Mouse (Mus musculus) neural tube, embryonic 13.5 days (tissue): ENCODE measurements around the gene Smyd3. TPM values are rescaled to one million over a fixed set of nuclear protein-coding genes. Genes with fewer than 3 reads are reported as not detected.
"Not testable (repeated sequence)": the region's sequence is repeated elsewhere in the genome, so short reads cannot be mapped to it uniquely, and the experiment has no call there.

Experiments
- ATAC-seq: fragments of 200-750 bp; cut with Nextera tagmentation; 2 replicates; pipeline ENCODE4 v1.8.0; 2017; ENCODE audit warnings: low read depth, mild to moderate bottlenecking, moderate TSS enrichment, moderate library complexity
- H3K27ac ChIP-seq: fragments of 300-500 bp; sonication (generic); replicated peaks from 2 replicates; pipeline ENCODE4 v1.5.1; 2015; ENCODE audit warnings: moderate library complexity, mild to moderate bottlenecking, inconsistent platforms
- H3K27me3 ChIP-seq: fragments of 300-500 bp; sonication (generic); 2 replicates; pipeline ENCODE4 v1.6.1; 2015; ENCODE audit warnings: mild to moderate bottlenecking, inconsistent platforms
- H3K36me3 ChIP-seq: fragments of 300-500 bp; sonication (generic); 2 replicates; pipeline ENCODE4 v1.6.1; 2015; ENCODE audit warnings: mild to moderate bottlenecking, inconsistent platforms
- H3K4me1 ChIP-seq: fragments of 300-500 bp; sonication (generic); replicated peaks from 2 replicates; pipeline ENCODE4 v1.6.1; 2015; ENCODE audit warnings: inconsistent platforms
- H3K4me2 ChIP-seq: fragments of 300-500 bp; sonication (generic); 2 replicates; pipeline ENCODE4 v1.6.1; 2015; ENCODE audit warnings: inconsistent platforms, mild to moderate bottlenecking, moderate library complexity
- H3K4me3 ChIP-seq: fragments of 300-500 bp; sonication (generic); 2 replicates; pipeline ENCODE4 v1.5.1; 2015; ENCODE audit warnings: mild to moderate bottlenecking, inconsistent platforms
- H3K9ac ChIP-seq: fragments of 300-500 bp; sonication (generic); 2 replicates; pipeline ENCODE4 v1.6.1; 2015; ENCODE audit warnings: moderate library complexity, mild to moderate bottlenecking, inconsistent platforms
- H3K9me3 ChIP-seq: fragments of 300-500 bp; sonication (generic); 2 replicates; pipeline ENCODE4 v1.6.1; 2016; ENCODE audit warnings: inconsistent platforms
- WGBS: fragments of 180-500 bp; shearing (Covaris S2); methylation state at CpG from one replicate; pipeline ENCODE4 v1.1.7; 2015; 5-methylcytosine and 5-hydroxymethylcytosine counted together
- polyA plus RNA-seq: library from polyadenylated mRNA; unstranded; fragments of >200 nt; fragmentation: Nextera tagmentation; extraction: Ambion mirVana; gene quantifications from 2 replicates; pipeline ENCODE4 v1.2.1, GENCODE M21; 2015

Gene Smyd3
- polyA plus RNA-seq, 1 experiment from 2014 or later: 19.7 TPM

DNA sequence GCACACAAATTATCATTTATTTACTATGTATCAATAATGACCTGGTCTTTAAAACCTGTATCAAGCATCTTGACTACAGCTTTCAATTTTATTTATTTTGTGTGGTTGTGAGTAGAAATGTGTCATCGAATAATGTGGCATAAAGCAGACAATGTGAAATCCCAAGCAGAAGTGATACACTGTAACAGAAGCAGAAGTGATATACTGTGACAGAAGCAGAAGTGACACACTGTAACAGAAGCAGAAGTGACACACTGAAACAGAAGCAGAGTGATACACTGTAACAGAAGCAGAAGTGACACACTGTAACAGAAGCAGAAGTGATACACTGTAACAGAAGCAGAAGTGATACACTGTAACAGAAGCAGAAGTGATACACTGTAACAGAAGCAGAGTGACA is 355.1 kb downstream of the Smyd3 start:
- H3K36me3 ChIP-seq, ATAC-seq, H3K9me3 ChIP-seq, H3K9ac ChIP-seq, H3K27me3 ChIP-seq, H3K4me2 ChIP-seq, H3K4me3 ChIP-seq, H3K27ac ChIP-seq: not testable (repeated sequence)
- WGBS: 89% methylated on average over 1 of the region's 1 CpGs
- peaks cover 19% of the 10 kb centered on the region for H3K4me1 ChIP-seq

DNA sequence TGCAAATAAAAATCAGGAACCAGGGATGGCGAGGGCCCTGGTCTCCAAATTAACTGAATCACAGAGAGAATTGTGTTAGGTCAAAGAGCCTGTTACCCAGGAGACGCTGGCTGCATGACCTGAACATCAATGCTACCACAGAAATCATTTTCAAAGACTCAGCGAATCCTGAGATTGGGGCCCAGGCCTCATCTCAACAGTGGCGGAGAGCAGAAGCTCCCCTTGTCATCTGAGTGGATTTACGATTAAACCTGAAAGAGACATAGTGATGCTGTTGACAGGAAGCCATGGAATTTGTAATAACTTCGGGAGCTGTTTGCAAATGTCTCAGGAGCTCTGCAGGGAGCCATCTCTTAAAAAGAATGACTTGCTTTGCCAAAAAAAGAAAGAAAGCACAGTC is 355.9 kb downstream of the Smyd3 start:
- ATAC-seq: no peak
- peaks cover 19% of the 10 kb centered on the region for H3K4me1 ChIP-seq
- H3K27ac ChIP-seq: no peak overlapping the region
- H3K36me3 ChIP-seq: no peaks in the 10 kb centered on the region
- H3K4me2 ChIP-seq: no peak overlapping the region
- H3K4me3 ChIP-seq: no peak overlapping the region
- H3K27me3 ChIP-seq: no peaks in the 10 kb centered on the region
- H3K9me3 ChIP-seq: no peaks in the 10 kb centered on the region
- H3K9ac ChIP-seq: no peak overlapping the region
- WGBS: 13% methylated on average over 6 of the region's 6 CpGs

DNA sequence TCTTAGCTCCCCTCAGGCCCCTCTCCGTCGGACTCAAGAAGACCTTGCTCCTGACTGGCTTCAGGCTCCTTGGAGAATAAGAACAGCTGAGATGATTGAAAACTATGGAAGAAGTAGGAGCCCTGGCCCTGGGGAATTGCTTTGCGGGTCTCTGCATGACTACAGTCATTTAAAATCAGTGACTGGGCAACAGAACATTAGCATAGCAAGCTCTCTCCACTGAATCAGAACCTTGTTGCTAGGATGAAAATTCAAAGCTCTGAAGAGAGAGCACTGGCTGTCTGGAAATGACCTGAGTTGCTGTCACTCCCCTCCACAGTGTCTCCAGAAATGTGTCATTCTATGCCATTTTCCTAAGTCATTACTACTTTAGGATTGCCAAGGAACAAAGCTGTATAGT is 357.1 kb downstream of the Smyd3 start:
- H3K4me2 ChIP-seq: no peak overlapping the region
- WGBS: 29% methylated on average over 3 of the region's 3 CpGs
- H3K4me1 ChIP-seq: peaks cover 19% of the 10 kb centered on the region
- H3K9me3 ChIP-seq: no peaks in the 10 kb centered on the region
- no peak overlapping the region for H3K27ac ChIP-seq
- H3K4me3 ChIP-seq: no peak overlapping the region
- no peaks in the 10 kb centered on the region for H3K27me3 ChIP-seq
- no peaks in the 10 kb centered on the region for H3K36me3 ChIP-seq
- no peak overlapping the region for H3K9ac ChIP-seq
- no peak for ATAC-seq

DNA sequence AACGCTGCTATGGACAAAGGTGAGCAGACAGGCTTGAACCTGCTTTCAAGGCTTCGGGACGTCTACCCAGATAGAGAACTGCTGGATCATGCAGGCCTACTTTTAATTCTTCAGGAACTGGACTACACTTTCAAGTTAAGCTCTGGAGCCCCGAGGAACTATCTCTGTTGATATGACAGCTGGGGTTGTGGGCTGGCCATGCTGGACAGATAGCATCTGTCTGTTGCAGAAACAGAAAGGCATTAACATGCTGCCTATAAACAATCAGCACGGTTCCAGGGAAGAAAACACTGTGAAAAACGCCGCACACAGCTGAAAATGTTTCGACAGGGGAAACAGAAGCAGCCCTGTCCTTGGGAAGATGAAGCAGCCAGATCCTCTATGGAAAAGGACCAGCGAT is 365.5 kb downstream of the Smyd3 start:
- no peaks in the 10 kb centered on the region for H3K9me3 ChIP-seq
- no peak for ATAC-seq
- WGBS: 75% methylated on average over 9 of the region's 9 CpGs
- no peak overlapping the region for H3K4me2 ChIP-seq
- H3K27me3 ChIP-seq: no peaks in the 10 kb centered on the region
- H3K36me3 ChIP-seq: no peaks in the 10 kb centered on the region
- H3K27ac ChIP-seq: no peak overlapping the region
- H3K9ac ChIP-seq: no peak overlapping the region
- H3K4me3 ChIP-seq: no peak overlapping the region
- H3K4me1 ChIP-seq: 0 out of 2 replicates have a peak, but pooled peaks cover 2% of the 10 kb centered on the region

DNA sequence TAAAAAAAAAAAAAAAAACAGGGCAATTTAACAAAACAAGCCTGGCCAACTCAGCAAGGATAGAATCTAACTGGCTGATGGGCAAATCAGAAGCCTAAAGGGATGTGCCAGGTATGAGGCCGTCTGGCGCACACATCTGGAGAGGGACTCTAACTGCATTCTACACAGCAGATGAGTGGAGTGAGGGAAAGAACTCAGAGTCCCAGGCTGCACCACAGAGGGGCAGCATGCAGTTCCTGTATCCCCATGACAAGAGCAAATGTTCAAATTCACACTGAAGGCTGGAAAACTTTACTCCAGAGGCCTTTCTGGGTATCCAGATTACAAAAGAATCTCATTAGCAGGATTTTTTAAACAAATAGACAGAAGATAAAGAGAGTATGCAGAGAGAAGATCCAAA is 366.6 kb downstream of the Smyd3 start:
- Histone ChIP-seq H3K27ac (no peak overlapping the region), H3K9ac (no peak overlapping the region), H3K27me3 (no peaks in the 10 kb centered on the region), H3K4me2 (no peak overlapping the region), H3K4me1 (0 out of 2 replicates have a peak, but pooled peaks cover 2% of the 10 kb centered on the region), H3K4me3 (no peak overlapping the region), H3K36me3 (no peaks in the 10 kb centered on the region), H3K9me3 (no peaks in the 10 kb centered on the region)
- no peak for ATAC-seq
- 78% methylated on average over 2 of the region's 2 CpGs for WGBS

DNA sequence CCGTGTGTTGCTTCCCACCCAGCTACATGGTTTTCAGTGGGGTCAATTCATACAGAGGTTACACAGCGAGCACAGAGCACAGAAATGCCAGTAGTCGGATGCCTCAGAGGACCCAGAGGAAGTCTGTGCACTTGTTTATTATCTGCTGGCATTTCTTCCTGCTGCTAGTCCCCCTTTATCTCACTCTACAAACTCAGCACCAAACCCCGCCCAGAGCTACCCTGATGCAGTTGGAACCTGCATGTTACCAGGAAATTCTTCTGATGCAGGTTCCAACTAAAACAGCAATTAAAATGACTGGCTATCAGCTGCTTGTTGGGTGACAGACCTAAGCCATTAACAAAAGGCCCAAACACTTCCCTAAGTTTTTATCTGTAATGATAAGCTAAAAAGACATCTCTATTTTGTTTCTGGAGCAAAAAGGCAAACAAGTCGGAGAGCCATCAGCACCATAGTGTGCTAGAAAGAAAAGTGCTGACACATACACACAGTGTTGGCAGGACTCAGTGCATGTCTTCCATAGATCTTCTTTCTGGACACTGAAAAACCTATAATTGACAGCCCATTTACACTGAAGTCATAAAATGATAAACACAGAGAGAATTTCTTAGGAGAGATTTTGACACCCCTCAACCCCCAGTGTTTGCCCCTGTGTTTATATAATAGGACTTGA is 368.2 kb downstream of the Smyd3 start:
- no peaks in the 10 kb centered on the region for H3K36me3 ChIP-seq
- no peak overlapping the region for H3K4me3 ChIP-seq
- H3K27ac ChIP-seq: no peak overlapping the region
- peaks cover 6% of the 10 kb centered on the region; the same call in 1 of the 2 replicates for H3K4me1 ChIP-seq
- H3K9me3 ChIP-seq: no peaks in the 10 kb centered on the region
- no peaks in the 10 kb centered on the region for H3K27me3 ChIP-seq
- H3K4me2 ChIP-seq: no peak overlapping the region
- no peak for ATAC-seq
- no peak overlapping the region for H3K9ac ChIP-seq
- WGBS: 77% methylated on average over 5 of the region's 5 CpGs

DNA sequence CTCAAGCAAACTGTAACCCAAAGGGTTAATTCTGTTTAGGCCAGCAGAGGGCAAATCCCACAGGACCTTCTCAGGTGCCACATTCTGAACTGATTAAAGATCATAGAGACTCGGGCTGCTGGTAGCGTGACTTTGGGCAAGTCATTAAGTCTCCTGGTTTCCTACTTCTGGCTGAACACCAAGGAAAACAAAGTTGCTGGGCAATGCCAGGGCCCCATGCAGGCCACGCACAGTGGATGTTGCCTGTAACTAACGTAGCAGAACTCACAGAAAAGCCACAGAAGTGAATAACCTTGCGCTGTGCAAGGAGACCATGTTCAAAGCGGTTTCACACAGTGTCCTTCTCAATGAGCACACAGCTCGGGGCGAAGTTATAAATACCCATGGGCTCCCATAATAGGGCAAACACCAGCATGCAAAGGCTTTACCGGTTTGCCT is 371.1 kb downstream of the Smyd3 start:
- no peak for ATAC-seq
- Histone ChIP-seq H3K9me3 (no peaks in the 10 kb centered on the region), H3K4me3 (no peak overlapping the region), H3K4me1 (peaks cover 19% of the 10 kb centered on the region), H3K36me3 (no peaks in the 10 kb centered on the region), H3K4me2 (no peak overlapping the region), H3K9ac (no peak overlapping the region), H3K27ac (no peak overlapping the region), H3K27me3 (no peaks in the 10 kb centered on the region)
- WGBS: 57% methylated on average over 9 of the region's 9 CpGs

DNA sequence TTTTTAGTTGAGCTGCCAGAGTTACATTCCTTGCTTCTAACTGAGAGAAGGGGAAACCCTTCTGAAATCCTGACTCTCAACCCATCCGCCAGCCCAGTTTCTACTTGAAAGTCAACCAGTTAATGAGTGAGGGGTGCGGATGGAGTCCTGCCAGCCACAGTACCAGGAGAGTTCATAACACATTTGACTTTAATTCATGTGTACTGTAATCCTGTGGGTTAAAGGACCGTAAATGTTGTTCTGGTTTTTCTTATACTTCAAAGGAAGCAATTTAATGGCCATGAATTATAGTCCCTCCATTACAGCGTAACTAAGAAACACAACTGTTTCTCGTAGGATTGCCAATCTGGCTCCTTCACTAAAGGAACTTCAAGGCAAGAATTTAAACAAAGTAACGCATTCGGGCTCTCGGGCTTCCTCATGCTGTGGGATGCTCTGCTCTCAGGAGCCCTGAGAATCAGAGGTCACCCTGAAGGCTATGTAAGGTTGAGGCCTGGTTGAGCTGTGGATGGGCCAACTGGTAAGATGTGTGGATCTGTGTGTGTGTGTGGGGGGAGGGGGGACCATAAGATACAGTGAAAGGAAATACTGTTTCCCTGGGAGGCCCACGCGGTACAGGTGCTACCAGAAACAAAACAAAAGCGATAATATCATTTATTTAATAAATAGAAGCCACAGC is 374.5 kb downstream of the Smyd3 start:
- Histone ChIP-seq H3K4me3 (no peak overlapping the region), H3K9ac (no peak overlapping the region), H3K4me1 (peaks cover 16% of the 10 kb centered on the region), H3K36me3 (no peaks in the 10 kb centered on the region), H3K9me3 (no peaks in the 10 kb centered on the region), H3K4me2 (no peak overlapping the region), H3K27me3 (peaks cover 11% of the 10 kb centered on the region), H3K27ac (no peak overlapping the region)
- ATAC-seq: peak; percentile 68
- 46% methylated on average over 11 of the region's 11 CpGs for WGBS

DNA sequence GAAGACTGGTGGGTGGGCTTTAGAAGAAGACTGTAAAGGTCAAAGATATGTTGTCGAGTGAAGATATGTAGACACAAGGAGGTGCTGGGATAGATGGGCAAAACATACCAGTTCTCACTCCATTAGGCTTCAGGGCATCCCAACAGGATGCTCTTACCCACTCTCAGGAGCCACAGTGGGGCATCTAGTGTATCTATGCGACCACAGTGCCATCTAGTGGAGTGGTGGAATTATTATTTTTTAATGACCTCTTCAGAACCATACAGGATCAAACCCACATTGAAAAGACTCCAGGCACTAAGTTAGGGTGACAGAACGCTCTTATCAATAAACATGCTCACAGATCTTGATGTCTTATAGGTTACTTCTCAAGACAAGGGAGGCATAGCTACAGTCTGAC is 375.7 kb downstream of the Smyd3 start:
- no peak overlapping the region for H3K4me3 ChIP-seq
- no peak overlapping the region for H3K27ac ChIP-seq
- peaks cover 11% of the 10 kb centered on the region for H3K27me3 ChIP-seq
- ATAC-seq: peak; percentile 29; the same call in 1 of the 2 replicates
- no peaks in the 10 kb centered on the region for H3K36me3 ChIP-seq
- H3K4me2 ChIP-seq: no peak overlapping the region
- H3K9ac ChIP-seq: no peak overlapping the region
- no peaks in the 10 kb centered on the region for H3K9me3 ChIP-seq
- 52% methylated on average over 3 of the region's 3 CpGs for WGBS
- peaks cover 16% of the 10 kb centered on the region for H3K4me1 ChIP-seq

DNA sequence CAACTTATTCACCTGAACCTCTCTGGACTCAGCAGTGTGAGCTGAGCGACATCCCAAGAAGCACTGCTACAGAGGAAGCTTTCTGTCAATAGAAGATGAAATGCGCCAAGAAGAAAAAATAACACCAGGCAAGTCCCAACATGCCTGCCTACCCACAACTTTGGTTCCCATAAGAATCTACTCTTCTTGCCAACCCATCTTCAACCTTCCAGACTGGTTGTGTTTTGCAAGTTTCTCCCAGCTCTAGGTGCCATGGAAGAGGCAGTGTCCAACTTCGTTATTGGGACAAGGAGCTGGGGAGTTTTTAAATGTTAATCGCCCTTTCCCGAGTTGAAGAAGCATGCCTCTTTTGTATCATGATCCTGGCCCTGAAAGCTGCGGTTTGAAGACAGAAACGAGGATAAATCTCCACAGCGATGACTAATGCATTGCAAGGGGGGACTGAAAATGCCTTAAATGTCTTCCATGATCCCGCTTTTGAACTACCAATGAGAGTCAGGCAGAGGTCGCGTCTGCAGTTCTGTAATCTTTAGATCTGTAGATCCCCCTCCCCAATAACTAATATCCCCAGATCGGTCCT is 376.7 kb downstream of the Smyd3 start:
- Histone ChIP-seq H3K9me3 (no peaks in the 10 kb centered on the region), H3K27ac (no peak overlapping the region), H3K4me2 (no peak overlapping the region), H3K9ac (no peak overlapping the region), H3K4me1 (peaks cover 24% of the 10 kb centered on the region), H3K4me3 (no peak overlapping the region), H3K36me3 (no peaks in the 10 kb centered on the region), H3K27me3 (peaks cover 11% of the 10 kb centered on the region)
- no peak for ATAC-seq
- 85% methylated on average over 12 of the region's 12 CpGs for WGBS

DNA sequence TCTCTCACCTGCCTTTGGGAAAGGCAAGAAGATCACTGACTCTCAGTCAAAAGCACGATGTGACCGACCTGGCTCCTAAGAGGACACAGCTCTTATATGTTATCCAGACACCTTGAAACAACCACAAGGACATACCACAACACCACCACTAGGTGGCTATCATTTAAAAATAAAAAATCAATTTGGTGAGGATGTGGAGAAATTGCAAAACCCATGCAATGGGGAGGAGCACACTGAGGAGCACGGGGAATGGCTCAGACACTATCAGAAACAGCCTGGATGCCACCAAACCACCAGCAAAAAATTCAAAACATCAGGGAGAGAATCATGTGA is 380.7 kb downstream of the Smyd3 start:
- WGBS: 67% methylated on average over 3 of the region's 3 CpGs
- H3K4me2 ChIP-seq: no peak overlapping the region
- no peak overlapping the region for H3K27ac ChIP-seq
- H3K9ac ChIP-seq: no peak overlapping the region
- H3K4me1 ChIP-seq: peaks cover 8% of the 10 kb centered on the region
- H3K9me3 ChIP-seq: peaks cover 10% of the 10 kb centered on the region
- no peak overlapping the region for H3K4me3 ChIP-seq
- H3K36me3 ChIP-seq: no peaks in the 10 kb centered on the region
- H3K27me3 ChIP-seq: peaks cover 11% of the 10 kb centered on the region
- no peak for ATAC-seq

DNA sequence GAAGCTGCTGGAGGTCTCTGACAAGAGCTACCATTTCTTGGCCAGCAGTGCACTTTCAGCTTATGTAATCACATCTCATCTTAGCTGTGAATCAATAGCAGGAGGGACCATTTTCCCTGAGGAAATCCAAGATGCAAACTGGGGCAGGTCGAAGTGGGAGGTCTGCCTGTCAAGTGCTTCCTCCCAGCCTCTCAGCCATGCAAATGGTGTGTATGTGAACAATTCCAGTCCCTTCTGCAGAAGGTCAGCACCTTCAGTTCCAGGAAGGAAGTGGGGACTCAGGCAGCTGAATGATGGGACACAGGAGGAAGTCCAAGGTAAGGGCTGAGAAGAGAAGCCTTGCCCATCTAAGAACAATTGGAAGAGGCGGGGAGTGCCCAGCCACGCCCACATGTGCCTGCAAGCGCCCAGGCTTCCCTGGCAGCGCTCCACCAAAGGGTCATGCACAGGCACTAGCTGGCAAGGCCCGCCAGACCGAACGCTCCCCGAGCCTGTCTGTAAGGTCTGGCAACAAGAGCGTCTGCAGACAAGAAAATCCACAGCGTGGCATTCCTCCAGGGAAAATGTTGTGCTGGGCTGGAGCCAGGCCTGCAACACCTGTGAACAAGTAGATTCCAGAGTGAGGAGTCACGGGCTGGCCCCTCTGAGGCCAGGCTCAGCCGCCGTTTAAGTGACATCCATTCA is 381.2 kb downstream of the Smyd3 start:
- no peak for ATAC-seq

More for the DNA sequence above, 381.2 kb downstream of the Smyd3 start:
- Histone ChIP-seq H3K4me2 (0 out of 2 replicates have a peak overlapping the region, but pooled peaks have one; percentile 7), H3K27ac (peak overlapping the region; percentile 9; the same call in 1 of the 2 replicates), H3K9me3 (peaks cover 10% of the 10 kb centered on the region), H3K4me1 (peaks cover 8% of the 10 kb centered on the region), H3K27me3 (peaks cover 11% of the 10 kb centered on the region), H3K4me3 (no peak overlapping the region), H3K9ac (no peak overlapping the region), H3K36me3 (no peaks in the 10 kb centered on the region)
- 64% methylated on average over 14 of the region's 14 CpGs for WGBS
